28 mouse cellular contexts compared by ENCODE assay signal in the genomic region with DNA sequence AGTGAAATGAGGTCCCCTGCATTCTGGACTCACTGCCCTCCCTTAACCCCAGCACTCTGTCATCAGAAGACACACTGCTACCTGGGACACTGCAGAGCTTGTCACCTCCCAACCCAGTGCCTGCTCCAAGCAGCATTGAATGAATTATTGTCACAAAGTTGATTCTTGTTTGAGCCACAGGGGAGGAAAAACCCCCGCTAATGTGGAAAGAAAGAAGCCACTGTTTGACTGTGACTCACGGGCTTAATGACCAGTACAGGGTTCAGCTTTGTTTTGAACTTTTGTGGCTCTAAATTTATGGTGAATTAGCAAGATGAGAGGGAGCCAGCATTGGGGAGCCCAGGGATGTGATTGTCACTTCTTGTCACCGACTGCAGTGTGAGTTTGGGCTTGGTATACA. TPM values are rescaled to one million over a fixed set of nuclear protein-coding genes. Genes with fewer than 3 reads are reported as not detected.
DNase-seq lines count a peak whose midpoint lies in the region; ATAC-seq and TF ChIP-seq lines count a peak whose summit lies in the region.
"Had no signal": no experiment of that assay in that cellular context is flagged by ENCODE, and none has a peak within 500 bp of the region (broad histone marks: within the 10 kb centered on the region; RNA-seq: fewer than 3 reads in every experiment).

No protein-coding gene starts in this region.

- H3K9ac ChIP-seq in forebrain, embryonic 11.5 days (ENCODE audit: low read length), result no peak overlapping the region
- H3K9ac ChIP-seq in kidney, postnatal 0 days (ENCODE audit: low read depth, low read length), result no peak overlapping the region
- H3K9ac ChIP-seq in liver, embryonic 11.5 days (ENCODE audit: low read depth, low read length), result no peak overlapping the region
- H3K9ac ChIP-seq in liver, embryonic 12.5 days, result no peak overlapping the region
- H3K9ac ChIP-seq: embryonic facial prominence, embryonic 12.5 days; heart, embryonic 15.5 days; hindbrain, embryonic 14.5 days; limb, embryonic 13.5 days; neural tube, embryonic 13.5 days had no signal

- H3K27me3 ChIP-seq in forebrain, embryonic 11.5 days (ENCODE audit: control insufficient read depth, insufficient read depth, low read length), result no peaks in the 10 kb centered on the region
- no peaks in the 10 kb centered on the region for H3K27me3 ChIP-seq in forebrain, embryonic 10.5 days (ENCODE audit: poor library complexity, severe bottlenecking)
- H3K27me3 ChIP-seq in kidney, postnatal 0 days (ENCODE audit: insufficient read depth, low read length), result no peaks in the 10 kb centered on the region
- no peaks in the 10 kb centered on the region; the same call in 1 of the 2 replicates for H3K27me3 ChIP-seq in liver, embryonic 11.5 days (replicated peaks; ENCODE audit: control insufficient read depth, insufficient read depth, low read length)
- H3K27me3 ChIP-seq in liver, embryonic 12.5 days (replicated peaks), result peaks cover 3% of the 10 kb centered on the region; the same call in 1 of the 2 replicates
- H3K27me3 ChIP-seq: embryonic facial prominence, embryonic 12.5 days; heart, embryonic 15.5 days; limb, embryonic 13.5 days; neural tube, embryonic 13.5 days had no signal

- WGBS in forebrain, embryonic 11.5 days, result 30% methylated on average over 3 of the region's 3 CpGs
- WGBS in forebrain, embryonic 10.5 days, result 26% methylated on average over 3 of the region's 3 CpGs
- WGBS in kidney, postnatal 0 days, result 18% methylated on average over 3 of the region's 3 CpGs
- WGBS in liver, embryonic 11.5 days, result 51% methylated on average over 3 of the region's 3 CpGs
- 40% methylated on average over 3 of the region's 3 CpGs for WGBS in liver, embryonic 12.5 days (ENCODE audit: insufficient replicate concordance)

- DNase-seq in forebrain, embryonic 11.5 days (ENCODE audit: low spot score), result peak; percentile 13
- DNase-seq in forebrain, embryonic 10.5 days (ENCODE audit: extremely low spot score, low spot score), result no peak
- no peak for DNase-seq in kidney, postnatal 0 days (ENCODE audit: low spot score)
- no peak for DNase-seq in kidney, adult 11 months
- DNase-seq in liver, embryonic 11.5 days (ENCODE audit: low spot score), result no peak
- DNase-seq in induced T-regulatory cell, adult 2 months (ENCODE audit: low read depth), result peak; percentile 35
- DNase-seq in spleen, postnatal 4 days (ENCODE audit: low spot score in 2 of 2), result no peak
- DNase-seq: adrenal gland, adult 8-10 months; cerebellum, adult 8-10 months; cerebellum, postnatal 36 days; gastrocnemius, postnatal 14 days; heart, postnatal 4 days; kidney, postnatal 36 days; thymus, postnatal 4 days had no signal

- no peak for ATAC-seq in forebrain, embryonic 11.5 days (replicated peaks; ENCODE audit: low FRiP score)
- ATAC-seq in kidney, postnatal 0 days (replicated peaks; ENCODE audit: low FRiP score, low read depth), result 0 out of 2 replicates have a peak, but pooled peaks have one; percentile 10
- ATAC-seq in liver, embryonic 11.5 days (replicated peaks; ENCODE audit: low FRiP score), result no peak
- ATAC-seq in liver, embryonic 12.5 days, result no peak
- ATAC-seq: CD4-positive, CD25-positive, alpha-beta regulatory T cell, adult 4 months; forebrain, embryonic 14.5 days; intestine, embryonic 16.5 days; lung, postnatal 0 days; midbrain, embryonic 16.5 days had no signal

- H3K4me2 ChIP-seq in forebrain, embryonic 11.5 days (ENCODE audit: low read depth, low read length, severe bottlenecking), result no peak overlapping the region
- H3K4me2 ChIP-seq in kidney, postnatal 0 days (ENCODE audit: low read length), result no peak overlapping the region
- no peak overlapping the region for H3K4me2 ChIP-seq in liver, embryonic 11.5 days
- no peak overlapping the region for H3K4me2 ChIP-seq in liver, embryonic 12.5 days
- H3K4me2 ChIP-seq: embryonic facial prominence, embryonic 12.5 days; heart, embryonic 15.5 days; hindbrain, embryonic 14.5 days; limb, embryonic 13.5 days; neural tube, embryonic 13.5 days had no signal

- H3K36me3 ChIP-seq in forebrain, embryonic 11.5 days (ENCODE audit: control insufficient read depth, insufficient read depth, low read length), result no peaks in the 10 kb centered on the region
- no peaks in the 10 kb centered on the region for H3K36me3 ChIP-seq in forebrain, embryonic 10.5 days (replicated peaks)
- no peaks in the 10 kb centered on the region for H3K36me3 ChIP-seq in kidney, postnatal 0 days (ENCODE audit: insufficient read depth, low read length)
- no peaks in the 10 kb centered on the region for H3K36me3 ChIP-seq in liver, embryonic 11.5 days (ENCODE audit: control insufficient read depth, insufficient read depth, low read length)
- H3K36me3 ChIP-seq in liver, embryonic 12.5 days, result no peaks in the 10 kb centered on the region
- H3K36me3 ChIP-seq: embryonic facial prominence, embryonic 12.5 days; heart, embryonic 15.5 days; limb, embryonic 13.5 days; neural tube, embryonic 13.5 days had no signal

- no peaks in the 10 kb centered on the region for H3K9me3 ChIP-seq in forebrain, embryonic 11.5 days (ENCODE audit: control insufficient read depth, low read length)
- no peaks in the 10 kb centered on the region for H3K9me3 ChIP-seq in forebrain, embryonic 10.5 days
- H3K9me3 ChIP-seq in kidney, postnatal 0 days (replicated peaks; ENCODE audit: low read length), result no peaks in the 10 kb centered on the region
- no peaks in the 10 kb centered on the region for H3K9me3 ChIP-seq in liver, embryonic 11.5 days (ENCODE audit: control insufficient read depth, low read length)
- no peaks in the 10 kb centered on the region for H3K9me3 ChIP-seq in liver, embryonic 12.5 days (replicated peaks)
- H3K9me3 ChIP-seq: embryonic facial prominence, embryonic 12.5 days; heart, embryonic 15.5 days; limb, embryonic 13.5 days; neural tube, embryonic 13.5 days had no signal

- H3K4me3 ChIP-seq in forebrain, embryonic 11.5 days (ENCODE audit: low read depth, low read length), result no peak overlapping the region
- H3K4me3 ChIP-seq in forebrain, embryonic 10.5 days, result no peak overlapping the region
- H3K4me3 ChIP-seq in kidney, postnatal 0 days (replicated peaks; ENCODE audit: low read depth, low read length), result no peak overlapping the region
- no peak overlapping the region for H3K4me3 ChIP-seq in liver, embryonic 11.5 days (ENCODE audit: low read depth, low read length)
- H3K4me3 ChIP-seq in liver, embryonic 12.5 days, result no peak overlapping the region
- H3K4me3 ChIP-seq: embryonic facial prominence, embryonic 12.5 days; heart, adult 2 months; heart, embryonic 15.5 days; limb, embryonic 13.5 days; myocyte; neural tube, embryonic 13.5 days had no signal

- H3K4me1 ChIP-seq in forebrain, embryonic 11.5 days (replicated peaks; ENCODE audit: control insufficient read depth, insufficient read depth, low read length), result no peaks in the 10 kb centered on the region
- peaks cover 42% of the 10 kb centered on the region for H3K4me1 ChIP-seq in forebrain, embryonic 10.5 days
- peaks cover 7% of the 10 kb centered on the region for H3K4me1 ChIP-seq in kidney, postnatal 0 days (replicated peaks; ENCODE audit: insufficient read depth, low read length)
- H3K4me1 ChIP-seq in liver, embryonic 11.5 days (replicated peaks; ENCODE audit: control insufficient read depth, insufficient read depth, low read length), result peaks cover 20% of the 10 kb centered on the region
- H3K4me1 ChIP-seq in liver, embryonic 12.5 days, result peaks cover 37% of the 10 kb centered on the region

- no peak overlapping the region for H3K27ac ChIP-seq in forebrain, embryonic 11.5 days (ENCODE audit: low read depth, low read length)
- no peak overlapping the region for H3K27ac ChIP-seq in forebrain, embryonic 10.5 days
- H3K27ac ChIP-seq in kidney, postnatal 0 days, result no peak overlapping the region
- 0 out of 2 replicates have a peak overlapping the region, but pooled peaks have one; percentile 3 for H3K27ac ChIP-seq in liver, embryonic 11.5 days (ENCODE audit: low read depth, low read length)
- no peak overlapping the region for H3K27ac ChIP-seq in liver, embryonic 12.5 days
- H3K27ac ChIP-seq: embryonic facial prominence, embryonic 12.5 days; heart, adult 2 months; heart, embryonic 15.5 days; hindbrain, embryonic 14.5 days; limb, embryonic 13.5 days; macrophage; neural tube, embryonic 13.5 days had no signal

- TF ChIP-seq CTCF in kidney, postnatal 0 days (IDR thresholded peaks at IDR 0.05; ENCODE audit: low read depth), result no peak

RNA-seq across cellular contexts. Expression of a gene that starts 13.5 kb away (rescaled TPM):
- 19.4 and 21.9 TPM in 2 replicates for polyA plus RNA-seq in forebrain, embryonic 11.5 days (2014; fragmentation: Nextera tagmentation; extraction: Ambion mirVana)
- polyA plus RNA-seq in forebrain, embryonic 10.5 days (2016; fragmentation: Nextera tagmentation; extraction: Ambion mirVana), result 9.1 and 9.5 TPM in 2 replicates
- 32.4 and 39.8 TPM in 2 replicates for polyA plus RNA-seq in kidney, postnatal 0 days (2015; fragmentation: Nextera tagmentation; extraction: Ambion mirVana)
- polyA plus RNA-seq in liver, embryonic 11.5 days (2014; fragmentation: Nextera tagmentation; extraction: Ambion mirVana), result 32.4 and 39.9 TPM in 2 replicates
- polyA plus RNA-seq in liver, embryonic 12.5 days (2016; fragmentation: Nextera tagmentation; extraction: Ambion mirVana), result 33.1 and 33.9 TPM in 2 replicates

Comparison
In these comparisons a context has a peak if more than half of its experiments do, and no peak if none do; other contexts are left out.
1. DNase-seq: peak in forebrain, embryonic 11.5 days (single experiment) and induced T-regulatory cell, adult 2 months (single experiment); none in forebrain, embryonic 10.5 days (single experiment), kidney, postnatal 0 days (single experiment), kidney, adult 11 months (single experiment), liver, embryonic 11.5 days (single experiment) and spleen, postnatal 4 days (0 of 2).